Mouse (Mus musculus) kidney, embryonic 16.5 days (tissue): ENCODE data around the gene Dirc2. TPM values are rescaled to one million over a fixed set of nuclear protein-coding genes. Genes with fewer than 3 reads are reported as not detected.

Experiments
- ATAC-seq: fragments of 200-750 bp; cut with Nextera tagmentation; 2 replicates; pipeline ENCODE4 v1.8.0; 2017; ENCODE audit warnings: moderate TSS enrichment; ENCODE audit not compliant: low FRiP score, low TSS enrichment
- H3K27ac ChIP-seq: fragments of 300-500 bp; sonication (generic); 2 replicates; pipeline ENCODE4 v1.5.1; 2014; ENCODE audit warnings: low read length
- H3K27me3 ChIP-seq: fragments of 300-500 bp; sonication (generic); 2 replicates; pipeline ENCODE4 v1.6.1; 2014; ENCODE audit warnings: low read length, control low read depth, mixed read lengths; ENCODE audit not compliant: insufficient read depth
- H3K36me3 ChIP-seq: fragments of 300-500 bp; sonication (generic); 2 replicates; pipeline ENCODE4 v1.6.1; 2014; ENCODE audit warnings: low read length, control low read depth, mixed read lengths; ENCODE audit not compliant: insufficient read depth
- H3K4me1 ChIP-seq: fragments of 300-500 bp; sonication (generic); 2 replicates; pipeline ENCODE4 v1.6.1; 2014; ENCODE audit warnings: low read length, control low read depth, mixed read lengths; ENCODE audit not compliant: insufficient read depth
- H3K4me2 ChIP-seq: fragments of 300-500 bp; sonication (generic); replicated peaks from 2 replicates; pipeline ENCODE4 v1.6.1; 2014; ENCODE audit warnings: low read depth, low read length
- H3K4me3 ChIP-seq: fragments of 300-500 bp; sonication (generic); 2 replicates; pipeline ENCODE4 v1.5.1; 2014; ENCODE audit warnings: mild to moderate bottlenecking, low read length
- H3K9ac ChIP-seq: fragments of 300-500 bp; sonication (generic); replicated peaks from 2 replicates; pipeline ENCODE4 v1.6.1; 2014; ENCODE audit warnings: low read length
- H3K9me3 ChIP-seq: fragments of 300-500 bp; sonication (generic); 2 replicates; pipeline ENCODE4 v1.6.1; 2016; ENCODE audit warnings: low read length, control low read depth
- WGBS: fragments of 180-500 bp; shearing (Covaris S2); extraction: QIAGEN DNeasy Blood & Tissue Kit; methylation state at CpG from one replicate; pipeline ENCODE4 v1.1.7; 2014; 5-methylcytosine and 5-hydroxymethylcytosine counted together
- polyA plus RNA-seq: library from polyadenylated mRNA; unstranded; fragments of >200 nt; fragmentation: Nextera tagmentation; extraction: Ambion mirVana; gene quantifications from 2 replicates; pipeline ENCODE4 v1.2.1, GENCODE M21; 2015

Gene Dirc2
- polyA plus RNA-seq, 1 experiment from 2014 or later: 12.2 TPM

GRCm38 (mm10) chr16:35729151-35729738 is 39.9 kb downstream of the Dirc2 start:
- 0 out of 2 replicates have a peak, but pooled peaks cover 8% of the 10 kb centered on the region for H3K36me3 ChIP-seq
- 43% methylated on average over 8 of the region's 8 CpGs for WGBS
- H3K4me3 ChIP-seq: no peak overlapping the region
- H3K9me3 ChIP-seq: no peaks in the 10 kb centered on the region
- H3K27me3 ChIP-seq: no peaks in the 10 kb centered on the region
- H3K4me2 ChIP-seq: no peak overlapping the region
- no peak overlapping the region for H3K27ac ChIP-seq
- no peaks in the 10 kb centered on the region for H3K4me1 ChIP-seq
- no peak overlapping the region for H3K9ac ChIP-seq
- peak; percentile 76; the same call in 1 of the 2 replicates for ATAC-seq

- Histone ChIP-seq H3K4me3 (no peak overlapping the region), H3K36me3 (0 out of 2 replicates have a peak, but pooled peaks cover 5% of the 10 kb centered on the region), H3K9ac (no peak overlapping the region), H3K4me1 (no peaks in the 10 kb centered on the region), H3K4me2 (no peak overlapping the region), H3K9me3 (no peaks in the 10 kb centered on the region), H3K27ac (no peak overlapping the region), H3K27me3 (no peaks in the 10 kb centered on the region)
- 84% methylated on average over 2 of the region's 2 CpGs for WGBS
- ATAC-seq: no peak
Measured at GRCm38 (mm10) chr16:35726601-35727000, 42.6 kb downstream of the Dirc2 start.

GRCm38 (mm10) chr16:35724561-35724960 is 44.6 kb downstream of the Dirc2 start:
- H3K36me3 ChIP-seq: 0 out of 2 replicates have a peak, but pooled peaks cover 3% of the 10 kb centered on the region
- H3K4me2 ChIP-seq: no peak overlapping the region
- no peak overlapping the region for H3K27ac ChIP-seq
- no peaks in the 10 kb centered on the region for H3K9me3 ChIP-seq
- no peaks in the 10 kb centered on the region for H3K4me1 ChIP-seq
- no peak for ATAC-seq
- no peak overlapping the region for H3K9ac ChIP-seq
- WGBS: 79% methylated on average over 6 of the region's 6 CpGs
- no peak overlapping the region for H3K4me3 ChIP-seq
- no peaks in the 10 kb centered on the region for H3K27me3 ChIP-seq

- no peak overlapping the region for H3K4me3 ChIP-seq
- H3K27ac ChIP-seq: no peak overlapping the region
- no peaks in the 10 kb centered on the region for H3K27me3 ChIP-seq
- H3K9ac ChIP-seq: no peak overlapping the region
- 90% methylated on average over 5 of the region's 5 CpGs for WGBS
- no peak for ATAC-seq
- H3K4me1 ChIP-seq: peaks cover 1% of the 10 kb centered on the region; the same call in 1 of the 2 replicates
- 0 out of 2 replicates have a peak, but pooled peaks cover 2% of the 10 kb centered on the region for H3K36me3 ChIP-seq
- no peaks in the 10 kb centered on the region for H3K9me3 ChIP-seq
- H3K4me2 ChIP-seq: no peak overlapping the region
Measured at GRCm38 (mm10) chr16:35717761-35718160, 51.4 kb downstream of the Dirc2 start.

GRCm38 (mm10) chr16:35716257-35716656 is 52.9 kb downstream of the Dirc2 start:
- no peak overlapping the region for H3K27ac ChIP-seq
- H3K36me3 ChIP-seq: 0 out of 2 replicates have a peak, but pooled peaks cover 2% of the 10 kb centered on the region
- WGBS: 79% methylated on average over 3 of the region's 3 CpGs
- no peak overlapping the region for H3K4me3 ChIP-seq
- no peak overlapping the region for H3K9ac ChIP-seq
- H3K9me3 ChIP-seq: no peaks in the 10 kb centered on the region
- H3K4me2 ChIP-seq: no peak overlapping the region
- no peaks in the 10 kb centered on the region for H3K27me3 ChIP-seq
- peaks cover 9% of the 10 kb centered on the region; the same call in 1 of the 2 replicates for H3K4me1 ChIP-seq
- ATAC-seq: no peak

GRCm38 (mm10) chr16:35715771-35716170 is 53.4 kb downstream of the Dirc2 start:
- ATAC-seq: no peak
- Histone ChIP-seq H3K4me1 (peaks cover 9% of the 10 kb centered on the region; the same call in 1 of the 2 replicates), H3K4me3 (no peak overlapping the region), H3K27me3 (no peaks in the 10 kb centered on the region), H3K36me3 (0 out of 2 replicates have a peak, but pooled peaks cover 2% of the 10 kb centered on the region), H3K27ac (no peak overlapping the region), H3K9me3 (no peaks in the 10 kb centered on the region), H3K9ac (no peak overlapping the region), H3K4me2 (no peak overlapping the region)
- 57% methylated on average over 5 of the region's 5 CpGs for WGBS

GRCm38 (mm10) chr16:35715350-35715749 is 53.8 kb downstream of the Dirc2 start:
- H3K27ac ChIP-seq: no peak overlapping the region
- WGBS: 47% methylated on average over 6 of the region's 6 CpGs

GRCm38 (mm10) chr16:35714689-35715088 is 54.5 kb downstream of the Dirc2 start:
- Histone ChIP-seq H3K4me1 (peaks cover 9% of the 10 kb centered on the region; the same call in 1 of the 2 replicates), H3K27me3 (no peaks in the 10 kb centered on the region), H3K27ac (no peak overlapping the region), H3K36me3 (0 out of 2 replicates have a peak, but pooled peaks cover 2% of the 10 kb centered on the region), H3K4me3 (no peak overlapping the region), H3K9me3 (no peaks in the 10 kb centered on the region), H3K4me2 (no peak overlapping the region), H3K9ac (no peak overlapping the region)
- no peak for ATAC-seq
- 84% methylated on average over 7 of the region's 7 CpGs for WGBS

More at GRCm38 (mm10) chr16:35715350-35715749, 53.8 kb downstream of the Dirc2 start:
- Histone ChIP-seq H3K4me1 (peaks cover 9% of the 10 kb centered on the region; the same call in 1 of the 2 replicates), H3K9me3 (no peaks in the 10 kb centered on the region), H3K9ac (no peak overlapping the region), H3K4me3 (no peak overlapping the region), H3K4me2 (no peak overlapping the region), H3K36me3 (0 out of 2 replicates have a peak, but pooled peaks cover 2% of the 10 kb centered on the region), H3K27me3 (no peaks in the 10 kb centered on the region)
- ATAC-seq: no peak

GRCm38 (mm10) chr16:35713606-35714005 is 55.5 kb downstream of the Dirc2 start:
- Histone ChIP-seq H3K27me3 (no peaks in the 10 kb centered on the region), H3K9me3 (no peaks in the 10 kb centered on the region), H3K4me3 (no peak overlapping the region), H3K4me1 (peaks cover 9% of the 10 kb centered on the region; the same call in 1 of the 2 replicates), H3K36me3 (no peaks in the 10 kb centered on the region), H3K4me2 (no peak overlapping the region), H3K9ac (no peak overlapping the region), H3K27ac (no peak overlapping the region)
- ATAC-seq: no peak
- 76% methylated on average over 7 of the region's 7 CpGs for WGBS

GRCm38 (mm10) chr16:35711004-35711403 is 58.2 kb downstream of the Dirc2 start:
- ATAC-seq: no peak
- Histone ChIP-seq H3K27ac (no peak overlapping the region), H3K36me3 (no peaks in the 10 kb centered on the region), H3K27me3 (peaks cover 4% of the 10 kb centered on the region; the same call in 1 of the 2 replicates), H3K9me3 (no peaks in the 10 kb centered on the region), H3K4me3 (no peak overlapping the region), H3K9ac (no peak overlapping the region), H3K4me1 (peaks cover 9% of the 10 kb centered on the region; the same call in 1 of the 2 replicates), H3K4me2 (no peak overlapping the region)
- WGBS: 57% methylated on average over 7 of the region's 7 CpGs
